Mouse (Mus musculus) thymus, adult 2 months (tissue): ENCODE results near the gene Tra2a. TPM values are rescaled to one million over a fixed set of nuclear protein-coding genes. Genes with fewer than 3 reads are reported as not detected.

Experiments used
- DNase-seq: peaks from one replicate; pipeline ENCODE4 v3.0.0; 2021
- H3K27ac ChIP-seq: fragments of 200-500 bp; 2 replicates; pipeline ENCODE4 v1.5.1; 2012; ENCODE audit warnings: low read length, control low read depth; ENCODE audit not compliant: control insufficient read depth, insufficient read depth
- H3K27me3 ChIP-seq: fragments of 200-500 bp; 2 replicates; pipeline ENCODE4 v1.6.1; 2012; ENCODE audit warnings: mild to moderate bottlenecking, low read length, moderate library complexity, mixed read lengths; ENCODE audit not compliant: control insufficient read depth, insufficient read depth
- H3K36me3 ChIP-seq: fragments of 200-500 bp; 2 replicates; pipeline ENCODE4 v1.6.1; 2012; ENCODE audit warnings: mild to moderate bottlenecking, low read length, moderate library complexity; ENCODE audit not compliant: control insufficient read depth, insufficient read depth
- H3K4me1 ChIP-seq: fragments of 200-500 bp; replicated peaks from 2 replicates; pipeline ENCODE4 v1.6.1; 2012; ENCODE audit warnings: low read length; ENCODE audit not compliant: control insufficient read depth, insufficient read depth
- H3K4me3 ChIP-seq: fragments of 200-500 bp; 2 replicates; pipeline ENCODE4 v1.5.1; 2012; ENCODE audit warnings: mild to moderate bottlenecking, low read length, control low read depth, moderate library complexity; ENCODE audit not compliant: control insufficient read depth, insufficient read depth
- CTCF ChIP-seq: fragments of 200-500 bp; IDR thresholded peaks from 2 replicates; pipeline ENCODE4 v1.5.1; 2012; ENCODE audit warnings: mild to moderate bottlenecking, control low read depth, low read length, moderate library complexity, borderline replicate concordance; ENCODE audit not compliant: control insufficient read depth, poor library complexity, insufficient read depth; ENCODE audit errors: extremely low read depth
- POLR2A ChIP-seq: fragments of 200-500 bp; IDR thresholded peaks from 2 replicates; pipeline ENCODE4 v1.6.1; 2012; ENCODE audit warnings: mild to moderate bottlenecking, low read length, control low read depth, moderate library complexity; ENCODE audit not compliant: control insufficient read depth, poor library complexity, insufficient read depth; ENCODE audit errors: extremely low read depth
- WGBS: fragments of 180-500 bp; shearing (Covaris S2); methylation state at CpG from one replicate; pipeline ENCODE4 v1.1.7; 2018; 5-methylcytosine and 5-hydroxymethylcytosine counted together
- polyA plus RNA-seq: library from polyadenylated mRNA; depleted of rRNA; stranded (reverse); fragments of >200 nt; gene quantifications from 2 replicates; pipeline ENCODE4 v1.2.3, GENCODE M21; 2012

The Tra2a gene
- polyA plus RNA-seq, 1 experiment: 69.0 TPM

- H3K27ac ChIP-seq: no peak overlapping the region
- H3K27me3 ChIP-seq: peaks cover 28% of the 10 kb centered on the region
- no peaks in the 10 kb centered on the region for H3K36me3 ChIP-seq
- no peak for TF ChIP-seq POLR2A
- TF ChIP-seq CTCF: no peak
- WGBS: 3% methylated on average over 50 of the region's 50 CpGs
- H3K4me3 ChIP-seq: peak overlapping the region; percentile 62
- no peak for DNase-seq
- H3K4me1 ChIP-seq: peaks cover 43% of the 10 kb centered on the region
Measured at GRCm38 (mm10) chr6:49213581-49214085, 50.2 kb downstream of the Tra2a start.

GRCm38 (mm10) chr6:49212931-49213580 lies 50.8 kb downstream of the Tra2a start:
- 64% methylated on average over 20 of the region's 20 CpGs for WGBS
- Histone ChIP-seq H3K4me3 (peak overlapping the region; percentile 62), H3K27me3 (peaks cover 26% of the 10 kb centered on the region), H3K36me3 (no peaks in the 10 kb centered on the region), H3K27ac (no peak overlapping the region), H3K4me1 (peaks cover 41% of the 10 kb centered on the region)
- DNase-seq: no peak
- TF ChIP-seq POLR2A (no peak), CTCF (no peak)

GRCm38 (mm10) chr6:49212141-49212540 lies 51.7 kb downstream of the Tra2a start:
- TF ChIP-seq POLR2A: no peak
- no peak for TF ChIP-seq CTCF

GRCm38 (mm10) chr6:49211596-49211995 lies 52.2 kb downstream of the Tra2a start:
- H3K36me3 ChIP-seq: no peaks in the 10 kb centered on the region
- TF ChIP-seq POLR2A (no peak), CTCF (no peak)
- WGBS: 84% methylated on average over 5 of the region's 5 CpGs
- no peak for DNase-seq
- no peak overlapping the region for H3K27ac ChIP-seq
- peaks cover 23% of the 10 kb centered on the region for H3K27me3 ChIP-seq
- no peak overlapping the region for H3K4me3 ChIP-seq
- H3K4me1 ChIP-seq: peaks cover 35% of the 10 kb centered on the region

More at GRCm38 (mm10) chr6:49212141-49212540, 51.7 kb downstream of the Tra2a start:
- no peak overlapping the region for H3K27ac ChIP-seq
- 59% methylated on average over 4 of the region's 4 CpGs for WGBS
- H3K27me3 ChIP-seq: peaks cover 23% of the 10 kb centered on the region
- no peaks in the 10 kb centered on the region for H3K36me3 ChIP-seq
- H3K4me1 ChIP-seq: peaks cover 35% of the 10 kb centered on the region
- no peak overlapping the region for H3K4me3 ChIP-seq
- no peak for DNase-seq

GRCm38 (mm10) chr6:49209881-49210854 lies 53.7 kb downstream of the Tra2a start:
- Histone ChIP-seq H3K36me3 (no peaks in the 10 kb centered on the region), H3K27me3 (peaks cover 22% of the 10 kb centered on the region), H3K27ac (no peak overlapping the region), H3K4me1 (peaks cover 30% of the 10 kb centered on the region), H3K4me3 (no peak overlapping the region)
- TF ChIP-seq POLR2A (no peak), CTCF (no peak)
- no peak for DNase-seq
- WGBS: 47% methylated on average over 14 of the region's 14 CpGs

- Histone ChIP-seq H3K4me3 (no peak overlapping the region), H3K27me3 (peaks cover 11% of the 10 kb centered on the region), H3K36me3 (no peaks in the 10 kb centered on the region), H3K4me1 (peaks cover 19% of the 10 kb centered on the region), H3K27ac (no peak overlapping the region)
- DNase-seq: no peak
- TF ChIP-seq CTCF: no peak
- 45% methylated on average over 5 of the region's 5 CpGs for WGBS
Measured at GRCm38 (mm10) chr6:49208935-49209334, 54.9 kb downstream of the Tra2a start.
